Mouse (Mus musculus): ENCODE measurements at regions not wholly inside any gene's neighbourhood (a gene's known extent, or its start where the extent isn't known, plus 50 kb on each side); places are given as distances from the start of the nearest gene placed in this dataset.

DNA sequence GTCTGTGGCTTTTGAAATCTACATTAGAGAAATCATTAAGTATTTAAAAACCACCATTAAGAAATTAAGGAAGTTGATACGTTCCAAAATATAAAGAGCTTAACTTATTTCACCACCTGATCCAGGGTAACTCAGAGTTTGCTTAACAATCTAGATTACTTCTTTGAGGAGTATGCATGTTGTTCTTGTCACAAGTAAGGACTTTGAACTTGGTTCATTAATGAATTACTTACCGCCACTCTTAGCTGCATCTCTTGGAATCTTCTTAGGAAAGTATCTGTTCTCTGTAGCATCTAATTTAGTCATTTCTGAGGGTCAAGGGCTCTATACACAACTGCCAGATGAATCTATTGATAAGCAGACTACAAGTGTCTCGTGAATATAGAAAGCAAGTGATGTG is 715.4 kb upstream of the Tbl1xr1 start:
- no peak for TF ChIP-seq POLR2A (IDR thresholded peaks at IDR 0.05; ENCODE audit: low read depth, low read length)
- no peak for TF ChIP-seq CTCF (IDR thresholded peaks at IDR 0.05; ENCODE audit: extremely low read depth, insufficient read length, insufficient replicate concordance, low read depth, low read length)

Data from small intestine, adult 2 months (tissue).